Mouse (Mus musculus) spleen, adult 12 weeks (tissue): ENCODE data around the gene Rbks.
"Not testable (repeated sequence)": the region's sequence is repeated elsewhere in the genome, so short reads cannot be mapped to it uniquely, and the experiment has no call there.

Source experiments
- DNase-seq: peaks from one replicate; pipeline ENCODE4 v3.0.0; 2022; ENCODE audit warnings: low spot score

Gene Rbks

GRCm38 (mm10) chr5:31678000-31678399 lies 19.4 kb downstream of the Rbks start:
- DNase-seq: no peak

DNA sequence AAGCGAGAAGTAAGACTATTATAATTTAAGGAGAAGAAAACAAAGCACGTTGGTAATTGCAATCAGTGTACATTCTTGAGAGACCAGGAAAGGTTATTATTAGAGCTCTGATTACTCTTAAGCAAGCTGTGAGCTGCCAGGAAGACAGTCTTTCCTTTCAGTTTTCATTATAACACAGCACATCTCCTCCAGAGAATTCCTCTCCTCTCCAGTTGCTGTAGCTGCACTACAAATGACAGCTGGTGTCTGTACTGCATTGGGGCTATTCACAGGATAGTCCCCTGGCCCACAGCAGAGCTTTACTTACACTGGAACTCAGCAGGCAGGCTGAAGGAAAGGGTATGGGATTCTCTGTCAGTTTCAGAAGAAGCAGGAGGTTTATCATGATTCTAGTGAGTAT lies 24.0 kb downstream of the Rbks start:
- DNase-seq: no peak

- no peak for DNase-seq
These were observed 26.3 kb downstream of the Rbks start for GRCm38 (mm10) chr5:31671137-31671536.

DNA sequence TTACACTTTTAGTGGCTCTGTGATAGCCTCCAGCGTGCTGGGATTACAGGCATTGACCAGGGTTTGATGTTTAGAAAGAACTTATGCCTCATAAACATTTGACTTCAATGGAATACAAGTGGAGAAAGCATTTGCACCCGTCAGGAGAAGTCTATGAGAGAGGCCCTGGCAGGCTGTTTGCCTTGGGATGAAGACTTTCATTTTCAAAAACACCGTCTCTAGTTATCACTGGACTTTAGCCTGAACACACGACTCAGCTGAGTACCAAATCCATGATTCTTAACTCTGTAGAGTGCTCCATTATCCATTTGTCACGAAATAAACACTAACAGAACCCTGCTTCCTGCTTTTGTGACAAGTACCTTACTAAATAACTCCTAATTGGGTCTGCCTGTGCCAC lies 27.4 kb downstream of the Rbks start:
- no peak for DNase-seq

DNA sequence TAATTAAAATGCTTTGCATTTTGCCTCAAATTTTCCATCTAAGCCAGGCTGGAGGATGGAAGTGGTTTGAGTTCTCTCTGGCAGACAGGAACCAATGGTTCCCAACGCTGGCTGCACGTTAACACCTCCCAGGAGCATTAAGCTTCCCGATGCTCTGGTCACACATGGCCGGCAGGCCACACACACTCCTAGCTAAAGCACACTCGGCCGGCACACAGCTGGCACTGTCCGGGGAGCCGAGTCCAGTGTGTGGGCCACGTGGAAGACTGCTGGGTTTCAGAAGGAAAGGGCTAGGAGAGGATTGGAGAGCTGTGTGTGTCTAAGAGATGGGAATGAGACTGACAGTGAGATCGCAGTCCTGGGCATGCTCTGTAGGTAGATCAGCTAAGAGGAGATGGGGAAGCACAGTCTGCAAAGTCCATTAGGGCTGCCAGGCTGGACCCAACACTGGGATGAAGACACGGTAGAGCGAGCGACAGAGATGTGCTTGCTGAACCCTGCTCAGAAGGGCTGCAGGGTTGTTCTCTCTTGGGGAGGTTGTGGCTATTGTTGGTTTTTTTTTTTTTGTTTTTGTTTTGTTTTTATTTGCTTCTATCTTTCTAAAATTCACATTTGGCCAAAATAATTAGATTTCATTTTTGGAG lies 29.0 kb downstream of the Rbks start:
- no peak for DNase-seq

DNA sequence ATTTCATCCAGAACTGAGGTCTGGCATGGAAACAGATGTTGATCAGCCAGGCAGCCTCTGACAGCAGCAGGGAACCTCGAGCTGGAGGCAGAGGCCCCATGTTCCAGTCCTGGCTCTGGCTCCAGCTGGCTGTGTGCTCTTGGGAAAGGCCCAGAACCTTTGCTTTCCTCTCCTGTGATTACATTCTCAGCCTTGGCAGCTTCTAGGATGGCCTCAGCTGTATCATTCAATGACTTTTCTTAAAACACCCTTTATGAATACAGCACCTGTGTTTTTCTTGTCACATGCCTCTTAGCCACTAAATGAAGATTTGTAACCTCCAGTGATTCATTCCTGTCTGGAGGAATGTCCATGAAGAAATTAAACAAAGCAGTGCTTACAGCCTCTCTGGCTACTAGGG lies 31.3 kb downstream of the Rbks start:
- DNase-seq: no peak

GRCm38 (mm10) chr5:31655688-31656190 lies 41.7 kb downstream of the Rbks start:
- DNase-seq: no peak

- DNase-seq: no peak
These were observed 46.7 kb downstream of the Rbks start for GRCm38 (mm10) chr5:31650518-31651288.

GRCm38 (mm10) chr5:31647327-31647726 lies 50.1 kb downstream of the Rbks start:
- no peak for DNase-seq

GRCm38 (mm10) chr5:31646574-31646973 lies 50.9 kb downstream of the Rbks start:
- DNase-seq: no peak

GRCm38 (mm10) chr5:31645798-31646197 lies 51.6 kb downstream of the Rbks start:
- DNase-seq: no peak

GRCm38 (mm10) chr5:31644847-31645246 lies 52.6 kb downstream of the Rbks start:
- no peak for DNase-seq

GRCm38 (mm10) chr5:31644272-31644671 lies 53.2 kb downstream of the Rbks start:
- no peak for DNase-seq

DNA sequence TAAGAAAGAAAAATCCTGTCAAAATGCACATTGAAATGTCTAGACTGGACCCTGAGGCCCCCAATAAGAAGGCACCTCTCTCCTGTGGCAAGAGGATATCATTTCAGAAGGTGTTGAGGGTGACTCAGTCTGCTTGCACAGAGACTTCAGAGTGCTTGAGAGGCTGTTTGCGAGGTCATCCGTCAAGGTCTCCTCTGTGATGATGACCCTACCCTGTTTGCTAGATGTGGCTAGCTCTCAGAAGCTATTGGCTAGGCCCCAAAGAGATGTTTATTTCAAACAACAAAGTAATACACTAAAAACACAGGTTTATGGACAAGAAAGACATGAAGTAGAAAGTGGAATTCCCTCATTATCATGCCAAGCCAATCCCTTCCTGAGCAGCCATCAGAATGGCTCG lies 55.1 kb downstream of the Rbks start:
- no peak for DNase-seq

DNA sequence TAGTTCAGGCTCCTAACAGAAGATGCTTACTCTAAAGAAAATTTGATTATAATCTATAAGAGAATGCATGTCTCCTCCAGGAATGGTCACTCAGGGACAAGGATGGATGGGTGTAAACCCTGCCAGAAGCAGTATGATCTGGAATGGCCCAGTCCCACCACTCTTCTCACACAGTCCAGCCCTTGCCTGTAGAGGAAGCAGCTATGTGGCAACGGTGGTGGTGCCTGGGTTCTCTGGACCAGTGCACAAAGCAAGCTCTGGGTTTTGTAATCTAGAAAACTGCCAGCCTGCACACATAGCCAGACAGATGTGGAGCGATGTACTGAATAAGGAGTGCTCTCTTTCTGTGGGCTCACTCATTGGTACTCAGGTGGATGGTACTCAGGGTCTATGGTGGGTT lies 56.9 kb downstream of the Rbks start:
- DNase-seq: no peak

DNA sequence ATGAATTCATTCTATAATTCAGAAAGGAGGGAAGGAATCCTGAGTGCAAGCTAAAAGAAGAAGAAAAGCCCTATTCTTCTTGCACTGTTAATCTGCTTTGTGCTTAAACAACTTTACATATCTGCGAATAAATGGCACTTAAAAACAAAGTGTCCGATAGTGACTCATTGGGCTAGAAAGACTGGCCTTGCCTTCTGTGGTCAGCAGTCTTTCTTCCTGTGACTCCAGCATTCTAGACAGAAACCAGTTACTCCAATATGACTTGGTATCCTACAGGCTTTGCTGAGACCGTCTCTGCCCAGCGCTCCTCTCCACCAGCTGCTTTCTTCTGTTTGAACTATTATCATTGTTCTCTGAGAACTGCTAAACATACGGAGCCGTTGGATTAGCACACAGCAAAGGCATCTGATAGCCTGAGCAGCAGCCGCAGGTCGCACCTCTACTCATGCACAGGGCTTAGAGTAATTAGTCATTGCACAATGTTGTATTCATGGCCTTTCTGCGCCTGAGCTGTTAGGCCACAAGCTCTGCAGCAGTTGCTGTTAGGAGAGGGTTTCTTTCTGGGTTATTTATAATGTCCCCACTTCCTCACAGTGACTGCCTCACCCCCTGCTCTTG lies 60.7 kb downstream of the Rbks start:
- no peak for DNase-seq

GRCm38 (mm10) chr5:31634679-31635078 lies 62.7 kb downstream of the Rbks start:
- DNase-seq: no peak

DNA sequence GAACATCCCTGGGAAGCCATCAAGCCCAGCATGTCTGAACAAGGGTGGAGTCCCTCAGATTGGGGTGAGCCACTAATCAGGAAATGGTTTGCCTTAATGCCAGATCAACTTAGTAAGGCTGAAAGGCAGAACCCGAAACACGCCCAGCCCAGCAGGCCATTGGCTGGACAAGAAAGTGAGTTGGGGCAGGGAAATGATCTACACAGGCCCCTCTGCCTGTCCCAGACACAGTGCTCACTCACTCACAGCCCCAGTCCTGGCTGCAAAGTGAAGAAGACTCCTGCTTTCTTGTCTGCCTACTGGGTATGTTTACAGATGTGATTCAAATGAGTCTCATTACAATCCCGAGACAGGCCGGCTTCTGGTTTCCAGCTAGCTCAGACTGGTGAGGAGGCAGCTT lies 63.3 kb downstream of the Rbks start:
- no peak for DNase-seq

DNA sequence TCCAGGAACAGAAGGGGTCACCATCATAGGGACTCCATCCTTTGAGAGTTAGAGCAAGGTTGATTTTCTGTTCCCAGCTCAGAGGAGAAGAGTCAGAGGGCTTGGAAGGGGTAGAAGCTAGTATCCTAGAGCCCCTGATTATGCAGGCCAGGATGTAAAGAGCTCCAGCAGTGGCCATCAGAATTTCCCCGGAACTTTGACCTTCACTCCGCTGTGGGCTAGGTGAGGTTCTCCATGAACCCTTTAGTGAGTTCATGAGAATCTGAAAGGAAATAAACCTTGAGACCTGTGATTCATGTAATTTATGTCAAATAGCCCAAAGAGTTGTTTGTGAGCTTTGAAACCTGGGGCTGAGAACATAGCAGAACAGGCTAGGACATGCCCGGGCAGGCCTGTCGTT lies 66.3 kb downstream of the Rbks start:
- not testable (repeated sequence) for DNase-seq

- DNase-seq: no peak
These were observed 67.4 kb downstream of the Rbks start for GRCm38 (mm10) chr5:31630064-31630463.

- DNase-seq: no peak
These were observed 68.9 kb downstream of the Rbks start for GRCm38 (mm10) chr5:31628555-31628954.

- no peak for DNase-seq
These were observed 69.6 kb downstream of the Rbks start for GRCm38 (mm10) chr5:31627562-31628526.
